Mouse (Mus musculus) heart, embryonic 11.5 days (tissue): ENCODE measurements around the gene Gm20458. TPM values are rescaled to one million over a fixed set of nuclear protein-coding genes. Genes with fewer than 3 reads are reported as not detected.

Experiments used
- ATAC-seq: fragments of 200-750 bp; cut with Nextera tagmentation; replicated peaks from 2 replicates; pipeline ENCODE4 v1.8.0; 2017; ENCODE audit warnings: moderate library complexity; ENCODE audit not compliant: insufficient number of reproducible peaks, low FRiP score, low TSS enrichment
- H3K27ac ChIP-seq: fragments of 300-500 bp; sonication (generic); 2 replicates; pipeline ENCODE4 v1.5.1; 2014; ENCODE audit warnings: mild to moderate bottlenecking, low read depth, low read length
- H3K27me3 ChIP-seq: fragments of 300-500 bp; sonication (generic); 2 replicates; pipeline ENCODE4 v1.6.1; 2014; ENCODE audit warnings: mild to moderate bottlenecking, low read length, mixed read lengths; ENCODE audit not compliant: control insufficient read depth, insufficient read depth
- H3K36me3 ChIP-seq: fragments of 300-500 bp; sonication (generic); 2 replicates; pipeline ENCODE4 v1.6.1; 2014; ENCODE audit warnings: mild to moderate bottlenecking, low read length, moderate library complexity, mixed read lengths; ENCODE audit not compliant: control insufficient read depth, insufficient read depth
- H3K4me1 ChIP-seq: fragments of 300-500 bp; sonication (generic); 2 replicates; pipeline ENCODE4 v1.6.1; 2014; ENCODE audit warnings: low read length; ENCODE audit not compliant: control insufficient read depth, insufficient read depth
- H3K4me2 ChIP-seq: fragments of 300-500 bp; sonication (generic); 2 replicates; pipeline ENCODE4 v1.6.1; 2014; ENCODE audit warnings: mild to moderate bottlenecking, moderate library complexity
- H3K4me3 ChIP-seq: fragments of 300-500 bp; sonication (generic); 2 replicates; pipeline ENCODE4 v1.5.1; 2014; ENCODE audit warnings: low read depth, low read length
- H3K9ac ChIP-seq: fragments of 300-500 bp; sonication (generic); 2 replicates; pipeline ENCODE4 v1.6.1; 2014; ENCODE audit warnings: mild to moderate bottlenecking, low read depth, low read length, moderate library complexity
- H3K9me3 ChIP-seq: fragments of 300-500 bp; sonication (generic); replicated peaks from 2 replicates; pipeline ENCODE4 v1.6.1; 2016; ENCODE audit warnings: low read length; ENCODE audit not compliant: control insufficient read depth
- WGBS: fragments of 180-500 bp; shearing (Covaris S2); extraction: QIAGEN DNeasy Blood & Tissue Kit; methylation state at CpG from one replicate; pipeline ENCODE4 v1.1.7; 2014; ENCODE audit not compliant: insufficient replicate concordance; 5-methylcytosine and 5-hydroxymethylcytosine counted together
- polyA plus RNA-seq: library from polyadenylated mRNA; unstranded; fragments of >200 nt; fragmentation: Nextera tagmentation; extraction: Ambion mirVana; gene quantifications from 2 replicates; pipeline ENCODE4 v1.2.1, GENCODE M21; 2014

The Gm20458 gene
- 4.8 and 8.4 TPM in 2 replicates for polyA plus RNA-seq

GRCm38 (mm10) chr2:164460745-164461551 is at the start of gene Gm20458:
TSS of gene Gm20458 (plus strand) at chr2:164460967.
- Histone ChIP-seq H3K27ac (peak within 1 kb of the TSS; percentile 83), H3K27me3 (no peaks in the 10 kb centered on the region), H3K4me2 (peak within 1 kb of the TSS; percentile 89), H3K9ac (peak within 1 kb of the TSS; percentile 81), H3K4me1 (peaks cover 15% of the 10 kb centered on the region), H3K9me3 (no peaks in the 10 kb centered on the region), H3K4me3 (peak within 1 kb of the TSS; percentile 92), H3K36me3 (peaks cover 4% of the 10 kb centered on the region)
- under 1% methylated on average over 72 of the region's 79 CpGs for WGBS
- peak; percentile 95 for ATAC-seq

GRCm38 (mm10) chr2:164414167-164414566 is 46.6 kb upstream of the Gm20458 start:
- Histone ChIP-seq H3K27me3 (peaks cover 38% of the 10 kb centered on the region), H3K9ac (peak overlapping the region; percentile 43)

GRCm38 (mm10) chr2:164414581-164414980 is 46.2 kb upstream of the Gm20458 start:
- ATAC-seq, result no peak
- Histone ChIP-seq H3K27ac (no peak overlapping the region), H3K4me1 (no peaks in the 10 kb centered on the region), H3K9me3 (no peaks in the 10 kb centered on the region), H3K36me3 (no peaks in the 10 kb centered on the region), H3K9ac (peak overlapping the region; percentile 43), H3K27me3 (peaks cover 34% of the 10 kb centered on the region), H3K4me2 (peak overlapping the region; percentile 55), H3K4me3 (peak overlapping the region; percentile 25)
- WGBS, result 54% methylated on average over 10 of the region's 10 CpGs

More at GRCm38 (mm10) chr2:164414167-164414566, 46.6 kb upstream of the Gm20458 start:
- Histone ChIP-seq H3K36me3 (no peaks in the 10 kb centered on the region), H3K27ac (no peak overlapping the region), H3K9me3 (no peaks in the 10 kb centered on the region), H3K4me1 (no peaks in the 10 kb centered on the region), H3K4me2 (peak overlapping the region; percentile 55), H3K4me3 (peak overlapping the region; percentile 25)
- no peak for ATAC-seq
- 15% methylated on average over 28 of the region's 28 CpGs for WGBS

GRCm38 (mm10) chr2:164417198-164417597 is 43.6 kb upstream of the Gm20458 start:
- no peak overlapping the region for H3K4me3 ChIP-seq
- H3K27me3 ChIP-seq, result peaks cover 19% of the 10 kb centered on the region
- no peaks in the 10 kb centered on the region for H3K36me3 ChIP-seq
- H3K4me1 ChIP-seq, result no peaks in the 10 kb centered on the region
- no peaks in the 10 kb centered on the region for H3K9me3 ChIP-seq
- ATAC-seq, result no peak
- no peak overlapping the region for H3K9ac ChIP-seq
- WGBS, result 0% methylated on average over 2 of the region's 2 CpGs
- no peak overlapping the region for H3K4me2 ChIP-seq
- H3K27ac ChIP-seq, result no peak overlapping the region

GRCm38 (mm10) chr2:164418308-164418875 is 42.4 kb upstream of the Gm20458 start:
- Histone ChIP-seq H3K4me2 (no peak overlapping the region), H3K27me3 (peaks cover 19% of the 10 kb centered on the region), H3K4me1 (no peaks in the 10 kb centered on the region), H3K9me3 (no peaks in the 10 kb centered on the region), H3K27ac (no peak overlapping the region), H3K9ac (no peak overlapping the region), H3K36me3 (no peaks in the 10 kb centered on the region), H3K4me3 (no peak overlapping the region)
- no peak for ATAC-seq
- 26% methylated on average over 3 of the region's 3 CpGs for WGBS

DNA sequence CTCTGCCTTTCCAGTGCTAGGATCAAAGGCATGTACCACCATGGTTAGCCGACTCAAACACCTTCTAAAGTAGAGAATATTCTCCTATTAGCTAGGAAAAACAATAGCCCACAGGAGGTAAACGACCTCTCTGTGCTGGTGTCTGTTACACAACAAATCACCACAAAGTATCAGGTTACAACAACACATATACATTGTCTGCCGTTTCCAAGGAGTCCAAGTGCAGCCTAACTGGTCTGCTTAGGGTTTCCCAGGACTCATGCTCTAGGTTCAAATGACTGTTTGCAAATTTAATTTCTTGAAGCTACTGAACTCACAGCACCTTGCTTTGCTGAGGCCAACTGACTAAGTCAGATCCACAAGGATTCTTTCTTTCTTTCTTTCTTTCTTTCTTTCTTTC is 41.3 kb upstream of the Gm20458 start:
- ATAC-seq, result no peak
- no peak overlapping the region for H3K4me3 ChIP-seq
- H3K27me3 ChIP-seq, result peaks cover 11% of the 10 kb centered on the region
- no peaks in the 10 kb centered on the region for H3K4me1 ChIP-seq
- WGBS, result 11% methylated on average over 3 of the region's 3 CpGs
- 0 out of 2 replicates have a peak, but pooled peaks cover 3% of the 10 kb centered on the region for H3K36me3 ChIP-seq
- H3K4me2 ChIP-seq, result no peak overlapping the region
- H3K9me3 ChIP-seq, result no peaks in the 10 kb centered on the region
- no peak overlapping the region for H3K9ac ChIP-seq
- no peak overlapping the region for H3K27ac ChIP-seq

DNA sequence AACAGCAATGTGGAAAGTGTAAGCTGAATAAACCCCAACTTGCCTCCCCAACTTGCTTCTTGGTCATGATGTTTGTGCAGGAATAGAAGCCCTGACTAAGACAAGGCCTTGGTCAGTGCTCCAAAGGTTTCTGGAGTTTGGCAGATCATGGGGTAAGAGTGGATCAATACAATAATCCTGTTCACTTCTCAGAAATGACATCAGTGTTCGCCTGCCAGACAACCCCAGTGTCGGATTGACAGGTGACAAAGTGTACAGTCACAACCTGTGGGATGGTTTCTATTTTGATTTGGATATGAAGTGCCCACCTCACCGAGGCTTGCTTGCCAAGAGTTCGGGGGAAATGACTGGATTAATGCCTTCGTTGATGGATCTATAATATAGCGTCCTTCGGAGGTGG is 39.5 kb upstream of the Gm20458 start:
- Histone ChIP-seq H3K27me3 (0 out of 2 replicates have a peak, but pooled peaks cover 3% of the 10 kb centered on the region), H3K4me3 (no peak overlapping the region), H3K4me2 (no peak overlapping the region), H3K9ac (no peak overlapping the region), H3K36me3 (0 out of 2 replicates have a peak, but pooled peaks cover 3% of the 10 kb centered on the region), H3K9me3 (no peaks in the 10 kb centered on the region), H3K27ac (no peak overlapping the region), H3K4me1 (no peaks in the 10 kb centered on the region)
- no peak for ATAC-seq
- 80% methylated on average over 7 of the region's 7 CpGs for WGBS

GRCm38 (mm10) chr2:164421979-164422378 is 38.8 kb upstream of the Gm20458 start:
- Histone ChIP-seq H3K4me1 (no peaks in the 10 kb centered on the region), H3K27ac (no peak overlapping the region)

More at GRCm38 (mm10) chr2:164421979-164422378, 38.8 kb upstream of the Gm20458 start:
- ATAC-seq, result no peak
- WGBS, result 78% methylated on average over 8 of the region's 8 CpGs
- Histone ChIP-seq H3K36me3 (0 out of 2 replicates have a peak, but pooled peaks cover 5% of the 10 kb centered on the region), H3K9me3 (no peaks in the 10 kb centered on the region), H3K4me3 (no peak overlapping the region), H3K4me2 (no peak overlapping the region), H3K27me3 (0 out of 2 replicates have a peak, but pooled peaks cover 3% of the 10 kb centered on the region), H3K9ac (no peak overlapping the region)
